ENCODE assay signal across 8 mouse cellular contexts in the genomic region with DNA sequence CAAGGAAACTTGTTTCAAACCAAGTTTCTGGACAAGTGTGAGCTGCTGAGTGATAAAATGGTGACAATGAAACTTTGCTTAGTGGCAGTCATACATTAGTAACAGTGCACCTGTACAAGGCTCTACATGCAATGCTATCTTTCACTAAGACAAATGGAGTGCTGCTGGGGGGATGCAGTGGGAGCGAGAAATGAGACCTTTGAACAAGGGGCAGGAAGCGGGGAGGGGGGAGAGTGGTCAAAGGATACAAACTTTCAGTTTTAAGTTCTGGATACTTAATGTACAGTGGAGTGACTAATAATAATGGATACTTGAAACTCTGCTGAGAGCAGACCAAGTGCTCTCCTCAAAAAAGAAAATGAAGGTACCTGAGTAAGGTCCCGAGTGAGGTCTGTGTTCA. TPM values are rescaled to one million over a fixed set of nuclear protein-coding genes. Genes with fewer than 3 reads are reported as not detected.
DNase-seq lines count a peak whose midpoint lies in the region; ATAC-seq and TF ChIP-seq lines count a peak whose summit lies in the region.

No protein-coding gene starts in this region.

- DNase-seq in heart, embryonic 10.5 days (ENCODE audit: low spot score) = no peak
- no peak for DNase-seq in heart, adult 18-20 months
- DNase-seq in adipocyte (ENCODE audit: low spot score) = no peak
- DNase-seq in left cerebral cortex, postnatal 36 days (ENCODE audit: low spot score in 2 of 2) = no peak
- no peak for DNase-seq in right cerebral cortex, postnatal 25 days

- peak overlapping the region; percentile 57 for H3K4me2 ChIP-seq in hindbrain, embryonic 13.5 days

- peak overlapping the region; percentile 31; the same call in 1 of the 2 replicates for H3K27ac ChIP-seq in heart, embryonic 10.5 days
- H3K27ac ChIP-seq in ES-Bruce4 (ENCODE audit: insufficient read depth, low read length) (no peak overlapping the region), macrophage (peak overlapping the region; percentile 46)
- no peak overlapping the region for H3K27ac ChIP-seq in hindbrain, embryonic 13.5 days

- H3K9me3 ChIP-seq in heart, embryonic 10.5 days = no peaks in the 10 kb centered on the region
- no peaks in the 10 kb centered on the region for H3K9me3 ChIP-seq in ES-Bruce4 (replicated peaks; ENCODE audit: control insufficient read depth, insufficient read depth, low read length, poor library complexity, severe bottlenecking)
- H3K9me3 ChIP-seq in hindbrain, embryonic 13.5 days = no peaks in the 10 kb centered on the region

- intact Hi-C loops in left cerebral cortex, postnatal 36 days (cut with DNase I) = no loop called here

- peaks cover 7% of the 10 kb centered on the region; the same call in 1 of the 2 replicates for H3K36me3 ChIP-seq in heart, embryonic 10.5 days
- H3K36me3 ChIP-seq in ES-Bruce4 (ENCODE audit: control insufficient read depth, insufficient read depth, low read length, poor library complexity, severe bottlenecking) (no peaks in the 10 kb centered on the region), macrophage (ENCODE audit: inconsistent target) (peaks cover 6% of the 10 kb centered on the region; the same call in 1 of the 2 replicates)
- peaks cover 6% of the 10 kb centered on the region; the same call in 1 of the 2 replicates for H3K36me3 ChIP-seq in hindbrain, embryonic 13.5 days

- no peak for TF ChIP-seq EP300 in ES-Bruce4 (IDR thresholded peaks at IDR 0.05; ENCODE audit: insufficient read depth, low read depth, low read length)

- H3K79me2 ChIP-seq in macrophage (ENCODE audit: inconsistent target) = peaks cover 60% of the 10 kb centered on the region

- no peak for ATAC-seq in hindbrain, embryonic 13.5 days (ENCODE audit: low FRiP score)

- 0 out of 2 replicates have a peak overlapping the region, but pooled peaks have one; percentile 9 for H3K9ac ChIP-seq in ES-Bruce4 (ENCODE audit: low read depth, poor library complexity, severe bottlenecking)
- H3K9ac ChIP-seq in hindbrain, embryonic 13.5 days = peak overlapping the region; percentile 98

- no peak for TF ChIP-seq CTCF in ES-Bruce4 (IDR thresholded peaks at IDR 0.05; ENCODE audit: low read depth, low read length)

- 44% methylated on average over 3 of the region's 3 CpGs for WGBS in heart, embryonic 10.5 days
- 33% methylated on average over 3 of the region's 3 CpGs for WGBS in hindbrain, embryonic 13.5 days
- 21% methylated on average over 3 of the region's 3 CpGs for WGBS in macrophage (ENCODE audit: missing documents)

- TF ChIP-seq POLR2A in ES-Bruce4 (IDR thresholded peaks at IDR 0.05; ENCODE audit: insufficient read depth, low read length) = no peak

- H3K4me1 ChIP-seq in heart, embryonic 10.5 days = peaks cover 39% of the 10 kb centered on the region
- H3K4me1 ChIP-seq in ES-Bruce4 (ENCODE audit: control insufficient read depth, insufficient read depth, low read length) = peaks cover 2% of the 10 kb centered on the region
- H3K4me1 ChIP-seq in hindbrain, embryonic 13.5 days (replicated peaks) = peaks cover 44% of the 10 kb centered on the region

- H3K27me3 ChIP-seq in heart, embryonic 10.5 days (ENCODE audit: insufficient read depth, poor library complexity, severe bottlenecking) = no peaks in the 10 kb centered on the region
- no peaks in the 10 kb centered on the region for H3K27me3 ChIP-seq in ES-Bruce4 (ENCODE audit: control insufficient read depth, insufficient read depth, low read length, poor library complexity, severe bottlenecking)
- no peaks in the 10 kb centered on the region for H3K27me3 ChIP-seq in hindbrain, embryonic 13.5 days

- H3K4me3 ChIP-seq in heart, embryonic 10.5 days = peak overlapping the region; percentile 96
- H3K4me3 ChIP-seq in ES-Bruce4 (ENCODE audit: low read depth, low read length) (no peak overlapping the region), macrophage (ENCODE audit: inconsistent target) (peak overlapping the region; percentile 61)
- H3K4me3 ChIP-seq in hindbrain, embryonic 13.5 days = peak overlapping the region; percentile 97

RNA-seq across cellular contexts. Expression of a gene that starts 1.1 kb away (rescaled TPM):
- polyA plus RNA-seq in heart, embryonic 10.5 days (2016; fragmentation: Nextera tagmentation; extraction: Ambion mirVana) = 123 and 162 TPM in 2 replicates
- total RNA-seq in heart, adult 18-20 months (2021) = 10 to 100 TPM; 32.2 to 32.6 TPM
- 103 and 117 TPM in 2 replicates for polyA plus RNA-seq in ES-Bruce4 (2011; ENCODE audit: insufficient read depth, insufficient read length, low read depth, missing spikeins)
- 178 and 201 TPM in 2 replicates for polyA plus RNA-seq in hindbrain, embryonic 13.5 days (2015; fragmentation: Nextera tagmentation; extraction: Ambion mirVana)
- 100 to 1,000 TPM in 18 of 26 experiments, 10 to 100 TPM in 8; 61.3 to 218 (median 151) TPM for total RNA-seq in macrophage (2018; cell fraction: chromatin; rRNA removed)
- 100 to 1,000 TPM in 19 of 26 experiments, 10 to 100 TPM in 7; 88.1 to 130 (median 109) TPM for total RNA-seq in macrophage (2018; cell fraction: cytosol; rRNA removed)
- total RNA-seq in macrophage (2018; cell fraction: nucleus; rRNA removed) = 100 to 1,000 TPM in 5 of 26 experiments, 10 to 100 TPM in 21; 43.5 to 190 (median 74.0) TPM
- 111 to 154 TPM (median 121 TPM) in 3 replicates for polyA plus RNA-seq in macrophage (2018)
- 10 to 100 TPM; 44.3 to 45.5 TPM for total RNA-seq in left cerebral cortex, postnatal 36 days (2021)

Comparison
In these comparisons a context has a peak if more than half of its experiments do, and no peak if none do; other contexts are left out.
1. H3K27ac ChIP-seq: peak in heart, embryonic 10.5 days (single experiment) and macrophage (single experiment); none in ES-Bruce4 (single experiment) and hindbrain, embryonic 13.5 days (single experiment).